11 mouse cellular contexts compared by ENCODE assay signal in genomic region chr9:78531816-78532215, GRCm38 (mm10). TPM values are rescaled to one million over a fixed set of nuclear protein-coding genes. Genes with fewer than 3 reads are reported as not detected.
DNase-seq lines count a peak whose midpoint lies in the region; ATAC-seq and TF ChIP-seq lines count a peak whose summit lies in the region.
"Had no signal": no experiment of that assay in that cellular context is flagged by ENCODE, and none has a peak within 500 bp of the region (broad histone marks: within the 10 kb centered on the region; RNA-seq: fewer than 3 reads in every experiment).

No protein-coding gene starts in this region.

- no peaks in the 10 kb centered on the region for H3K36me3 ChIP-seq in heart, embryonic 12.5 days
- no peaks in the 10 kb centered on the region for H3K36me3 ChIP-seq in lung, embryonic 16.5 days (ENCODE audit: control insufficient read depth, insufficient read depth, low read length)
- no peaks in the 10 kb centered on the region for H3K36me3 ChIP-seq in kidney, embryonic 16.5 days (ENCODE audit: insufficient read depth, low read length)
- H3K36me3 ChIP-seq in small intestine, adult 2 months (ENCODE audit: control insufficient read depth, insufficient read depth, low read length), result no peaks in the 10 kb centered on the region

- no peak overlapping the region for H3K4me3 ChIP-seq in heart, embryonic 12.5 days
- H3K4me3 ChIP-seq in lung, embryonic 16.5 days (ENCODE audit: low read length), result no peak overlapping the region
- H3K4me3 ChIP-seq in kidney, embryonic 16.5 days (ENCODE audit: low read length), result no peak overlapping the region
- H3K4me3 ChIP-seq in small intestine, adult 2 months (ENCODE audit: low read depth, low read length), result no peak overlapping the region
- H3K4me3 ChIP-seq: heart, embryonic 10.5 days had no signal

- H3K9me3 ChIP-seq in heart, embryonic 12.5 days (replicated peaks), result no peaks in the 10 kb centered on the region
- no peaks in the 10 kb centered on the region for H3K9me3 ChIP-seq in lung, embryonic 16.5 days (ENCODE audit: control insufficient read depth, low read length)
- no peaks in the 10 kb centered on the region for H3K9me3 ChIP-seq in kidney, embryonic 16.5 days (ENCODE audit: low read length)
- H3K9me3 ChIP-seq: heart, embryonic 10.5 days had no signal

- no peaks in the 10 kb centered on the region for H3K27me3 ChIP-seq in heart, embryonic 12.5 days (replicated peaks)
- no peaks in the 10 kb centered on the region for H3K27me3 ChIP-seq in lung, embryonic 16.5 days (ENCODE audit: control insufficient read depth, insufficient read depth, low read depth, low read length)
- no peaks in the 10 kb centered on the region for H3K27me3 ChIP-seq in kidney, embryonic 16.5 days (ENCODE audit: insufficient read depth, low read length)
- no peaks in the 10 kb centered on the region for H3K27me3 ChIP-seq in small intestine, adult 2 months (ENCODE audit: control insufficient read depth, insufficient read depth, low read length)

- no peak for DNase-seq in heart, postnatal 25 days (ENCODE audit: low spot score)
- no peak for DNase-seq in lung, postnatal 14 days
- no peak for DNase-seq in adrenal gland, adult 2 months
- DNase-seq in frontal cortex, postnatal 10 days (ENCODE audit: low spot score in 2 of 2), result no peak
- DNase-seq: layer of hippocampus, postnatal 36 days; right cerebral cortex, adult 18-20 months had no signal

- no peak for TF ChIP-seq POLR2A in small intestine, adult 2 months (IDR thresholded peaks at IDR 0.05; ENCODE audit: low read depth, low read length)

- 38% methylated on average over 5 of the region's 5 CpGs for WGBS in heart, embryonic 12.5 days
- 7% methylated on average over 5 of the region's 5 CpGs for WGBS in lung, embryonic 16.5 days
- 36% methylated on average over 5 of the region's 5 CpGs for WGBS in kidney, embryonic 16.5 days
- WGBS in small intestine, adult 2 months, result 9% methylated on average over 5 of the region's 5 CpGs

- H3K27ac ChIP-seq in heart, embryonic 12.5 days (ENCODE audit: poor library complexity, severe bottlenecking), result 0 out of 2 replicates have a peak overlapping the region, but pooled peaks have one; percentile 25
- peak overlapping the region; percentile 78 for H3K27ac ChIP-seq in lung, embryonic 16.5 days (ENCODE audit: low read length)
- peak overlapping the region; percentile 84 for H3K27ac ChIP-seq in kidney, embryonic 16.5 days (ENCODE audit: low read length)
- peak overlapping the region; percentile 100 for H3K27ac ChIP-seq in small intestine, adult 2 months (ENCODE audit: insufficient read depth, low read depth, low read length)
- H3K27ac ChIP-seq: heart, embryonic 10.5 days had no signal

- H3K4me2 ChIP-seq in heart, embryonic 12.5 days, result no peak overlapping the region
- H3K4me2 ChIP-seq in lung, embryonic 16.5 days (ENCODE audit: low read depth, low read length), result peak overlapping the region; percentile 3; the same call in 1 of the 2 replicates
- no peak overlapping the region; the same call in 1 of the 2 replicates for H3K4me2 ChIP-seq in kidney, embryonic 16.5 days (replicated peaks; ENCODE audit: low read depth, low read length)

- TF ChIP-seq CTCF in small intestine, adult 2 months (IDR thresholded peaks at IDR 0.05; ENCODE audit: extremely low read depth, insufficient read length, insufficient replicate concordance, low read depth, low read length), result no peak

- ATAC-seq in heart, embryonic 12.5 days (ENCODE audit: insufficient number of reproducible peaks, low FRiP score), result no peak
- no peak for ATAC-seq in lung, embryonic 16.5 days (ENCODE audit: low read depth)
- ATAC-seq in kidney, embryonic 16.5 days (ENCODE audit: low FRiP score, low TSS enrichment), result no peak

- H3K9ac ChIP-seq in heart, embryonic 12.5 days, result no peak overlapping the region
- H3K9ac ChIP-seq in lung, embryonic 16.5 days (ENCODE audit: low read length), result no peak overlapping the region; the same call in 1 of the 2 replicates
- no peak overlapping the region; the same call in 1 of the 2 replicates for H3K9ac ChIP-seq in kidney, embryonic 16.5 days (replicated peaks; ENCODE audit: low read length)

- intact Hi-C loops in heart, postnatal 25 days (cut with DNase I), result no loop called here

- H3K4me1 ChIP-seq in heart, embryonic 12.5 days (replicated peaks), result peaks cover 19% of the 10 kb centered on the region
- H3K4me1 ChIP-seq in lung, embryonic 16.5 days (replicated peaks; ENCODE audit: control insufficient read depth, insufficient read depth, low read length), result peaks cover 16% of the 10 kb centered on the region
- H3K4me1 ChIP-seq in kidney, embryonic 16.5 days (ENCODE audit: insufficient read depth, low read length), result peaks cover 18% of the 10 kb centered on the region
- peaks cover 14% of the 10 kb centered on the region; the same call in 1 of the 2 replicates for H3K4me1 ChIP-seq in small intestine, adult 2 months (ENCODE audit: control insufficient read depth, insufficient read depth, insufficient read length, low read length)

RNA-seq across cellular contexts. Expression of gene Eef1a1, which starts 42.9 kb away (rescaled TPM):
- 2,772 and 2,882 TPM in 2 replicates for polyA plus RNA-seq in heart, embryonic 12.5 days (2016; fragmentation: Nextera tagmentation; extraction: Ambion mirVana)
- 1,000 to 10,000 TPM; 1,031 to 1,197 TPM for total RNA-seq in heart, postnatal 25 days (2021)
- polyA plus RNA-seq in lung, embryonic 16.5 days (2015; fragmentation: Nextera tagmentation; extraction: Ambion mirVana), result 4,476 and 4,740 TPM in 2 replicates
- 5,008 and 5,126 TPM in 2 replicates for polyA plus RNA-seq in kidney, embryonic 16.5 days (2015; fragmentation: Nextera tagmentation; extraction: Ambion mirVana)
- 1,017 and 1,625 TPM in 2 replicates for polyA plus RNA-seq in small intestine, adult 2 months (2012; rRNA removed)
- total RNA-seq in adrenal gland, adult 2 months (2021), result 1,000 to 10,000 TPM; 6,873 to 9,883 TPM
- 813 and 861 TPM in 2 replicates for polyA plus RNA-seq in adrenal gland, adult 2 months (2012; rRNA removed)

RNA-seq across cellular contexts. Expression of gene Slc17a5, which starts 56.0 kb away (rescaled TPM):
- polyA plus RNA-seq in heart, embryonic 12.5 days (2016; fragmentation: Nextera tagmentation; extraction: Ambion mirVana), result 8.2 and 8.5 TPM in 2 replicates
- 1 to 10 TPM; 5.2 to 6.0 TPM for total RNA-seq in heart, postnatal 25 days (2021)
- polyA plus RNA-seq in lung, embryonic 16.5 days (2015; fragmentation: Nextera tagmentation; extraction: Ambion mirVana), result 14.9 and 16.2 TPM in 2 replicates
- polyA plus RNA-seq in kidney, embryonic 16.5 days (2015; fragmentation: Nextera tagmentation; extraction: Ambion mirVana), result 18.9 and 19.1 TPM in 2 replicates
- polyA plus RNA-seq in small intestine, adult 2 months (2012; rRNA removed), result 2.8 and 14.5 TPM in 2 replicates
- 10 to 100 TPM in 1 of 2 experiments, 1 to 10 TPM in 1; 9.2 to 12.9 TPM for total RNA-seq in adrenal gland, adult 2 months (2021)
- 5.9 TPM in 2 replicates for polyA plus RNA-seq in adrenal gland, adult 2 months (2012; rRNA removed)

Comparison
In these comparisons a context has a peak if more than half of its experiments do, and no peak if none do; other contexts are left out.
1. H3K27ac ChIP-seq: peak in every context shown above with its lines; median percentile 100 in small intestine, adult 2 months; 84 in kidney, embryonic 16.5 days; 78 in lung, embryonic 16.5 days; 25 in heart, embryonic 12.5 days.